Mouse (Mus musculus) liver, embryonic 14.5 days (tissue): Measurements from ENCODE around the gene Mybpc2.

Source experiments
- CTCF ChIP-seq: IDR thresholded peaks from 2 replicates; pipeline ENCODE4 v1.5.1; 2016; ENCODE audit warnings: antibody characterized with exemption, low read depth, control low read depth
- EP300 ChIP-seq: IDR thresholded peaks from 2 replicates; pipeline ENCODE4 v1.6.1; 2016; ENCODE audit warnings: antibody characterized with exemption, low read depth

GRCm38 (mm10) chr7:44531207-44531606 lies 6.8 kb upstream of the Mybpc2 start:
- no peak for TF ChIP-seq CTCF
- no peak for TF ChIP-seq EP300
